Mouse (Mus musculus) naive thymus-derived CD4-positive, alpha-beta T cell, adult 2 months (primary cell): ENCODE data around the gene Camsap2.

ENCODE experiments used
- DNase-seq: peaks from one replicate; pipeline ENCODE4 v3.0.0-alpha.2; 2011; ENCODE audit warnings: low read depth

Gene Camsap2

GRCm38 (mm10) chr1:136258495-136258894, 87.4 kb downstream of the Camsap2 start:
- DNase-seq = no peak

- DNase-seq = no peak
These were observed 90.2 kb downstream of the Camsap2 start for GRCm38 (mm10) chr1:136255657-136256056.

GRCm38 (mm10) chr1:136255174-136255573, 90.7 kb downstream of the Camsap2 start:
- DNase-seq = no peak

GRCm38 (mm10) chr1:136254503-136255065, 91.3 kb downstream of the Camsap2 start:
- no peak for DNase-seq

- no peak for DNase-seq
These were observed 92.4 kb downstream of the Camsap2 start for GRCm38 (mm10) chr1:136253472-136253871.

- no peak for DNase-seq
These were observed 96.2 kb downstream of the Camsap2 start for GRCm38 (mm10) chr1:136249662-136250061.

GRCm38 (mm10) chr1:136247393-136247792, 98.5 kb downstream of the Camsap2 start:
- DNase-seq = no peak

- no peak for DNase-seq
These were observed 101.4 kb downstream of the Camsap2 start for GRCm38 (mm10) chr1:136244469-136244868.

- DNase-seq = no peak
These were observed 104.1 kb downstream of the Camsap2 start for GRCm38 (mm10) chr1:136241801-136242200.

- no peak for DNase-seq
These were observed 107.4 kb downstream of the Camsap2 start for GRCm38 (mm10) chr1:136238495-136238894.

GRCm38 (mm10) chr1:136234595-136235092, 111.3 kb downstream of the Camsap2 start:
- peak; percentile 30 for DNase-seq

- peak; percentile 60 for DNase-seq
These were observed 111.9 kb downstream of the Camsap2 start, which contains the start of gene Inava for GRCm38 (mm10) chr1:136233892-136234594. Gene Inava, minus strand, starts transcription at chr1:136234264.

GRCm38 (mm10) chr1:136232986-136233790, 112.7 kb downstream of the Camsap2 start:
- no peak for DNase-seq

- no peak for DNase-seq
These were observed 113.5 kb downstream of the Camsap2 start for GRCm38 (mm10) chr1:136232285-136232926.

GRCm38 (mm10) chr1:136231596-136231995, 114.3 kb downstream of the Camsap2 start:
- DNase-seq = no peak

- DNase-seq = no peak
These were observed 115.7 kb downstream of the Camsap2 start for GRCm38 (mm10) chr1:136230201-136230600.

- DNase-seq = no peak
These were observed 116.9 kb downstream of the Camsap2 start for GRCm38 (mm10) chr1:136229040-136229373.

- DNase-seq = no peak
These were observed 117.4 kb downstream of the Camsap2 start for GRCm38 (mm10) chr1:136228328-136229039.

GRCm38 (mm10) chr1:136227870-136228269, 118.0 kb downstream of the Camsap2 start:
- DNase-seq = no peak

GRCm38 (mm10) chr1:136226626-136227025, 119.3 kb downstream of the Camsap2 start:
- no peak for DNase-seq

GRCm38 (mm10) chr1:136225846-136226245, 120.1 kb downstream of the Camsap2 start:
- no peak for DNase-seq
